Mouse (Mus musculus) adrenal gland, adult 8-10 months (tissue): ENCODE measurements around the gene Qrich2. TPM values are rescaled to one million over a fixed set of nuclear protein-coding genes. Genes with fewer than 3 reads are reported as not detected.
"Not testable (repeated sequence)": the region's sequence is repeated elsewhere in the genome, so short reads cannot be mapped to it uniquely, and the experiment has no call there.

Experiments used
- DNase-seq: peaks from one replicate; pipeline ENCODE4 v3.0.0; 2022
- total RNA-seq, 4 experiments: library from RNA; stranded (reverse); gene quantifications; 2 replicates each; pipeline ENCODE4 v1.2.4; 2022

Qrich2 gene
- total RNA-seq, 4 experiments from 2014 or later: 0.11 TPM; not detected in 3

GRCm38 (mm10) chr11:116488693-116489375 lies 22.8 kb upstream of the Qrich2 start:
- DNase-seq: no peak

GRCm38 (mm10) chr11:116488207-116488606 lies 22.2 kb upstream of the Qrich2 start:
- no peak for DNase-seq

DNA sequence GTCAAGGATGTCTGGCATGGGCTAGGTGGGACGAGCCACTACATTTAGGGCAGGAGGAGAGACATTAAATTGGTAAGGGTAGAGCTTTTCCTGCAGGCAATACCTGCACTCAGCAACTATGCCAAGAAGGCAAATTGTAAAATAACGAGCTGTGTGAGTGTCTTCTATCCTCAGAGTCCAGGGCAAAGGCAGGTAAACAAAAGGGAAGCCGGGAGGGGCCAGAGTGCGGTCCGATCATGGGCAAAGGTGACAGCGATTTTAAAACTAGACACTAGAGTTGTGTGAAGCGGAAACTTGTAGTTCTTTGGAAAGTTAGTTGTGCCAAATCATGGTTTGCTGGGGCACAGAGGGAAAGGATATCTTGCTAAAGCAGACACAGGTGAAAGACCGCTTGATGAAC lies 18.2 kb upstream of the Qrich2 start:
- DNase-seq: no peak

- DNase-seq: no peak
Observed at GRCm38 (mm10) chr11:116481776-116482175, 15.7 kb upstream of the Qrich2 start.

DNA sequence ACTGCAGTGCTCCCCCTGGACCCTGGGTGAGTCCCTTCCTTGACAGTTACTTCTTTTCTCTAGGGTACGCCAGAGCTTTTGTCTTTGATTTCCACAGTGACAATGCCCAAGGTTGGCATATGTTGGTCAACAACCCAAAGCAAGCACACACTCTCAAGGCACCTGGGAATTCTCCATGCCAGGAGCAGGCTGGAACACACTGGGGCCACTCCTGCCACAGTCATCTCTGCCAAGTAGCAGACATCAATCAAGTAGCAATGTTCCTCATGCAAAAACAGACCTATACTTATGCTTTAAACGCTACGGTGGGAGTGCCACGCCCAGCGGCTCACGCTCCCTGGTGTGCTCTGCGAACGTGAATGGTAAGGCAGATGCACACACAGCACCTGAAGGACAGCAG lies 14.9 kb upstream of the Qrich2 start:
- DNase-seq: no peak

GRCm38 (mm10) chr11:116479832-116480231 lies 13.8 kb upstream of the Qrich2 start:
- DNase-seq: no peak

DNA sequence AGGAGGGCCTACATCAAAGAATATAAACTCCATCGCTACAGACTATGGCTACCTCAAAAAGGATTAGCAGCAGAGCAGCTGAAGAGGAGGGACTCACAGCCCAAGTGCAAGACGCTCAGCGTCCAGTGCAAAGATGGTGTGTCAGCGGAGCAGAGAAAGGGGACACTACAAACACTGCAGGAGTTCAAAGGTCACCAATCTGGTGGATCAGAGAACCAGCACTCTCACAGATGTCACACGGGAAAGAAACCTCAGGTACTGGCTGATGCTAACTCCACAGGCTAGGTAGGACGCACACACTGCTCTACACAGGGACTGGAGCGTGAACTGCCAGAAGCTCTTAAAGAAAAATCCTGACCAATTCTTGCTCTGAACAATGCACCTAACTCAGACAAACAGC lies 12.9 kb upstream of the Qrich2 start:
- DNase-seq: no peak

DNA sequence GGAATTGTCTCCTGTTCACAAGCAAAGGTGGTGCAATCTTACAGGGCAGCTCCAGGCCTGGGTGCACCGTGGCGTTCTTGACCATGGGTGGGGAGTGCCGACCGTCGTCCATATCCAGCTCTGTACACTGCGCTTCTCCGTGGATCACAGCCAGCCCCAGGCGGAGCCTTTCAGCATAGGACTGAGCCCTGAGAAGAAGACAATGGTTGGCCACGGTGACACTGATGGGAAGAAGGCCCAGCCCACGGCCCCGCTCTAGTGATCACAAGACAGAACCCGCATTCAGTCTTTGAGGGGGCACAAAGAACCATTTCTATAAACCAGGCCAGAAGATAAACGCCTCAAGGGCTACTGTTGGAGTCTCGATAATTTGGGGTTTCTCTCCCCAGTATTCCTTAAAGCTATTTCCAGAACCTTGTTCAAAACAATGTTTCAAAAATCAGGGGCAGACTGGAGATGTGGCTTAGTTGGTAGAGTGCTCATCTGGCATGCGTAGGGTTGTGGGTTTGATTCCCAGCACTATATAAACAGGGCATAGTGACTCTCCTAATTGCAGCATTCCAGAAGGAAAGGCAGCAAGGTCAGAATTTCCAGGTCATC lies 11.2 kb upstream of the Qrich2 start:
- no peak for DNase-seq

GRCm38 (mm10) chr11:116476696-116477095 lies 10.7 kb upstream of the Qrich2 start:
- DNase-seq: no peak

DNA sequence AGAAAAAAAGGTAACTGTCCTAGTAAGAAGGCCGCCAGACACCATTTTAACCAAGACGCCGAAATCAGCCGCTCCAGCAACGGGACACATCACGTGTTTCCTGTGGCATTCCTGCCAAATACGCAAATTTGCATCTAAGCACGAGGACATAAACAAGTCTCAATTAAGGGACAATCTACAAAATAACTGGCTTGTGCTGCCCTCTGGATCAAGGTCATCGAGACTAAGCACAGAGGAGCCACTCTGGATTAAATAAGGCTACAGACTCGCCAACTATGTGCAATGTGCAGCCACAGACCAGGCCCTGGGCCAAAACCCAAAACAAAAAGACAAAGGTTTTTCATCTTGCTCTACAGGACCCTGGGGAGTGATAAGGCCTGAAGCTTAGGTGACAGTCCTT lies 10.0 kb upstream of the Qrich2 start:
- no peak for DNase-seq

DNA sequence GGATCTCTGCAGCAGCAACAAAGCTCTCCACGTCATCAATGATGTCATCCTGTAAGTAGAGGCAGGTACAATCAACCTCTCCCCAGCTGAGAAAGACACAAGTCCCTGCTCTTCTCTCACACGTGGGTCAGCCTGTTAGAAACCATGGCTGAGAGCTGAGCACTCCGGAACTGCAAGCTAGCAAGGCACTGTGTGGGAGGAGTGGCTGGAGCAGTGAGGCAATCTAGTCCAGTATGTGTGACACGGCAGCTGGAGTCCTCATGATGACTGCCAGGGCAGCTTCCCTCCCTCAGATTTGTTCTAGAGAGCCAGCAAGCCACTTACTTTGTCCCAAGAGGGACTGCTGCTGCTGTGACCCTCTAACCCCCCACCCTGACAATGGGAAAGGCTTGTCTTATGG lies 6.2 kb upstream of the Qrich2 start:
- DNase-seq: no peak

- no peak for DNase-seq
Observed at GRCm38 (mm10) chr11:116470896-116471295, 4.9 kb upstream of the Qrich2 start.

GRCm38 (mm10) chr11:116470249-116470648 lies 4.2 kb upstream of the Qrich2 start:
- DNase-seq: no peak

- not testable (repeated sequence) for DNase-seq
Observed at GRCm38 (mm10) chr11:116468338-116468737, 2.3 kb upstream of the Qrich2 start.

GRCm38 (mm10) chr11:116463833-116464232 lies 2.2 kb downstream of the Qrich2 start:
- DNase-seq: peak; percentile 63

DNA sequence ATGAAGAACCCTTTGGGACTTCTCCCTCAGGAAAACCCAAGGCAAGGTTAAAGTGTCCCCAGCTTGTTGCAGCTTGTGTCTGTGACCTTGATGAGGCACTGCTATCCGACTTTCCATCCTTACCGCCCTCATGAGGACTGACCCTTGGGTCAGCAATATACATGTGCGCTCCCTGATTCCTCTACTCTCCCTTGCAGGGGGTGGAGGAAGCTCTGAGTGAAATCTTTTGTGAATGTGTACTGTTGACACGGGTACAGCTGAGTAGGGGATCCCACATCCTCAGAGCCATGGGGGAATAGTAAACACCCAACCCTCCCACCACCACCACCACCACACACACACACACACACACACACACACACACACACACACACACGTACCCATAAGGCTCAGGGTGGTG lies 2.7 kb downstream of the Qrich2 start:
- DNase-seq: no peak

DNA sequence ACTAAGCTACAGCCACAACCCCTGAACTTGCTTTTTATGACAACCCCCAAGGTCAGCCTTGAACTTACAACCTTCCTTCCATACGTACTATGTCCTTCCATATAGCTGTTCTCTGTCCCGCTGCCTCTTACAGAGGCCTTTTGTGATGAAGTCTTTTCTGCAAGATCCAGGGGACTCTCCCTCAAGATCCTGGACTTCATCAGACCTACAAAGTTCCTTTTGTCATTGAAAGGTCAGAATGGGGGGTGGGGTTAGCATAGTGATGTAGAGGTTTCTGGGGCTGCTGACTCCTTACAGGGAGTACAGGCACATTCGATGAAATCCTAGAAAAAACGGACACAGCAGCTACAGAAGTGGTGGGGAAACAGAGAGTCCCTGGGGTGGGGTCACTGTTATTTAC lies 6.3 kb downstream of the Qrich2 start:
- no peak for DNase-seq

DNA sequence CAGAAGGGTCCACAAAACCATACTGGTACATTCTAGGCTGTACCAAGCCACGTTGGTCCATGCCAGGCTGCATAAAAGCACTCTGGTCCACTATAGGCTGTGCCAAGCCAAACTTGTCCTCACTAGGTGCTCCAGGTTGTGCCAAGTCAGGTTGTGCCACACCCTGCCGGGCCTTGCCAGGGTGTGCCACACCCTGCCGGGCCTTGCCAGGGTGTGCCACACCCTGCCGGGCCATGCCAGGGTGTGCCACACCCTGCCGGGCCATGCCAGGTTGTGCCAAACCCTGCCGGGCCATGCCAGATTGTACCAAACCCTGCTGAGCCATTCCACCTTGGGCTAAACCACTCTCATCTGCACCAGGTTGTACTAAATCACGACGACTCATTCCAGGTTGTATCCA lies 9.8 kb downstream of the Qrich2 start:
- DNase-seq: no peak

DNA sequence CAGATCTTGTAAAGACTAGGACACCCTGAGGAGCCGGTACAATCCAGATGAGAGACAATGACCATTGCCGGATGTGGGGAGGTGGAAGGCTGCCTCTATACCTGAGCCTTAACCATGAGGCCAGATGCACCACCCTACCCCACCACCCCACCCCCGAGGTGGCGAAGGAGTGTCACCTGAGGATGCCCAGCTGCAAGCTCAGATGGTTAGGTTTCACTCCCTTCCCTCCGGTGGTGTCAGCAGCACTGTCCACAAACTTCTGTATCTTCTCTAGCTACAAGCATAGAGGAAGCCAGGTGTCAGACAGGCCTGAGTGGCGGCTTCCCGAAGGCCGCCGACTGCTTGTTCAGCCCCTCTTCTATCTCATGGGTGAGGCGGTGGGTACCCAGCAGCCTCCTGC lies 12.2 kb downstream of the Qrich2 start:
- no peak for DNase-seq

DNA sequence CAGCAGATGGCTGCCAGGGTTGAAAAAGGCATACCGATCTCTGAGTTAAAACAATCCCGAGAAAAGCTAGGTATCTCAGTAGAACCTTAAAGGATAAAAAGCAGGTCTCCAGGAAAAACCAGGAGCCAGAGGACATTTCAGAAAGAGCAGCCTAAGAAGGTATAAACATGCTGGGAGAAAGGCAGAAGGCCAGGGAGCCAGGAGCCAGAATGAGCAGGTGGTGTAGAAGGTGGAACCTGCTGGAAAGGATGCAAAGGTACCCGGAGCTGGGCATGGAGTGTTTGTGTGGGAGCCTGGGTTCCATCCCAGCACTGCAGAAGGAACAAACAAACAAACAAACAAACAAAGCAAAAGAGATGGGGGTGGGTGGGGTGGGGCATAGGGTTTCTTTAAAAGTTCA lies 16.7 kb downstream of the Qrich2 start:
- no peak for DNase-seq

DNA sequence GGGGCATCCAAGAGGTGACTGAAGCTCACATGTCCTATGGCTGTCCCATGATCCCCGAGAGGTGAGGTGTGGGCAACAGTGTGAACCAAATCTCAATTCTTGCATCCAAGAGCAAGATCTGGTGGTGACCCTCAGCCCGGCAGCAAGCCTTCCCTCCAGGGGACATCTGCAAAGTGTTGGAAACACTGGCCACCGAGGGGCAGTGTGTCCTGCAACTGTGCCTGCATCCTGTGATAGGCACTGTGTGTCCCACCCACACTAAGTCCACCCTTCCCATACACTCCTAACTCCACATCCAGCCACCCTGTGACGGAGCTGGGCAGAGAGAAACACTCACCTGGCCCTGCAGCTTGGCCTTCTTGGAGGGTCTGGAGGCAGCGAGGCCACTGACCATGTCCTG lies 18.2 kb downstream of the Qrich2 start:
- DNase-seq: no peak

GRCm38 (mm10) chr11:116446308-116446887 lies 19.6 kb downstream of the Qrich2 start:
- DNase-seq: no peak

DNA sequence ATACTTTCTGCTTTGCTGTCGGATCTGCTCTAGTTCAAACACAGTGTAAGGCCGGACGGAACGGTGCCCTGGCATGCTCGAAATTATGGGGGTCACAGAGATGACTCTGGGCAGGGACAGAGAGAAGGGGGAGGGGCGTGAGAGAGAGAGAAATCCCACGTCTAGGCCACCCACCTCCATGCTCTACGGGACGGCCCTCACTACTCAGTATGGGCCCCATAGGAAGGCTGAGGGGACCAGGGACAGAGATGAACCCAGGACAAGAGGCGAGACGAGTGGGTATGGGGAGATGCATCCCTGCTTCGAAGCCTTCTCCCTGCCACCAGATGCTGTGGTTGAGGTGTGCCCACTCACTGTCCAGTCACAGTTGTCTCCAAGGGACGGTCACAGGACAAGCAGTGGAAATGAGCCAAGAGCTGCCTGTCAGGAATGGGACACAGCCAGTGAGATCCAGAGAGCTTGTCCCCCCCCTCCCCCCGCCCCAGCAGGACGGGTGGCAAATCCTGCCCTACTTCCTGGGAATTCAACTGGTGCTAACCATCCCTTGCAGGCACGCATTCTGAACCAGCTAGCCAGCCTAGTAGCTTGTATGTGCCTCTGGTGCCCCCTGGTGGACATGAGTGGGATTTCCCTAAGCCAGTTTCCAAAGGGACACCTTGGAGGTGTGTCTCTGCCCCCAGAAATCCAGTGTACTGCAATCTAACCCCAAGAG lies 20.3 kb downstream of the Qrich2 start:
- DNase-seq: peak; percentile 84

- DNase-seq: no peak
Observed at GRCm38 (mm10) chr11:116443935-116444334, 22.1 kb downstream of the Qrich2 start.
